22 mouse cellular contexts compared by ENCODE assay signal in the genomic region with DNA sequence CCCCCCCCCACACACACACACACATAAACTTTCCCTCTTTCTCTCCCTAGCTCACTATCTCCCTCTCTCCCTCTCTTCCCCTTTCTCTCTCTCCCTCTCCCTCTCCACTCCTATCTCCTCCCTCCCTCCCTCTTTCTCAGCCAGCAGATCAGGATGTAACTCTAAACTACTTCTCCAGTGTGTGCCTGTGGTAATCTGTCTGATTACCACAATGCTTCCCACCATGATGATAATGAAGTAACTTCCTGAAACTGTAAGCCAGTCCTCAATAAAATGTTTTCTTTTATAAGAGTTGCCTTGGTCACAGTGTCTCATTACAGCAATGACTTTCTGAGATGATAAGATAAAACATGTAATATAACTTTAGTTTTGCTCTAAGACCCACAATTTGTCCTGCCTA. TPM values are rescaled to one million over a fixed set of nuclear protein-coding genes. Genes with fewer than 3 reads are reported as not detected.
"Had no signal": no experiment of that assay in that cellular context is flagged by ENCODE, and none has a peak within 500 bp of the region (broad histone marks: within the 10 kb centered on the region; RNA-seq: fewer than 3 reads in every experiment).

No protein-coding gene starts in this region.

- DNase-seq: kidney, adult 8-10 months; kidney, postnatal 10 days; kidney, postnatal 36 days; layer of hippocampus, postnatal 36 days; liver, embryonic 13.5 days; lung, adult 2 months; lung, postnatal 14 days; midbrain, embryonic 14.5 days; right cerebral cortex, adult 18-20 months; right cerebral cortex, postnatal 14 days; right cerebral cortex, postnatal 4 days; thymus, adult 2 months; thymus, postnatal 14 days; thymus, postnatal 4 days had no signal

RNA-seq across cellular contexts. Expression of a gene that starts 50.0 kb away (rescaled TPM):
- total RNA-seq: layer of hippocampus, adult 8-10 months; layer of hippocampus, postnatal 10 days; layer of hippocampus, postnatal 36 days; left cerebral cortex, adult 2 months; left cerebral cortex, postnatal 10 days; left cerebral cortex, postnatal 36 days; liver, adult 2 months; megakaryocyte-erythroid progenitor cell, adult 5-6 weeks had no signal

RNA-seq across cellular contexts. Expression of a gene that starts 58.8 kb away (rescaled TPM):
- total RNA-seq: layer of hippocampus, adult 8-10 months; layer of hippocampus, postnatal 10 days; layer of hippocampus, postnatal 36 days; left cerebral cortex, adult 2 months; left cerebral cortex, postnatal 10 days; left cerebral cortex, postnatal 36 days; liver, adult 2 months; megakaryocyte-erythroid progenitor cell, adult 5-6 weeks; midbrain, postnatal 0 days had no signal
